Comparison of ENCODE assay signal across 16 mouse cellular contexts in the genomic region with DNA sequence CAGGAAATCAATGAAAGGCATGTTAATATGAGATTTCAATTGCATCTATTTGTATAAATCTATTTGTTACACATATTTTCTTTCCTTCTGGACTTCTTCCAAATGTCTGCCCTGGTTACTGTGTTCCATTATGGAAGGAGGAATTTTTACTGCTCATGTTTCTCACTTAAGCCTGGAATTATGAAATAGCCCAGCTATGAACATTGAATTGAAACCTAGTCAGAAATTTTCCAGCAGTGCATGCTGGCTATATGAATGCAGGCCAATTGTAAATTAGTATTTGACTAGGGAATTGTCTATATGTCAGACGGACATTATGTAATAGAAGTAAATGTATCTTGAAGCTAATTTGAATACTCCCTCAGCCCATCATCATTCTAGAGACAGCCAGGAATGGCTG.
"Had no signal": no experiment of that assay in that cellular context is flagged by ENCODE, and none has a peak within 500 bp of the region (broad histone marks: within the 10 kb centered on the region; RNA-seq: fewer than 3 reads in every experiment).

No protein-coding gene starts in this region.

- H3K9me3 ChIP-seq: neural tube, embryonic 13.5 days; neural tube, embryonic 15.5 days; stomach, embryonic 15.5 days had no signal

- H3K4me3 ChIP-seq: neural tube, embryonic 13.5 days; neural tube, embryonic 15.5 days; stomach, embryonic 15.5 days had no signal

- DNase-seq: retina, postnatal 1 day; right cerebral cortex, adult 18-20 months; right cerebral cortex, postnatal 14 days; right cerebral cortex, postnatal 25 days; right cerebral cortex, postnatal 4 days; spleen, adult 18-20 months; thymus, adult 18-20 months; thymus, adult 2 months; thymus, postnatal 14 days; thymus, postnatal 25 days; thymus, postnatal 36 days; thymus, postnatal 4 days had no signal

- H3K4me2 ChIP-seq: neural tube, embryonic 13.5 days; neural tube, embryonic 15.5 days; stomach, embryonic 15.5 days had no signal

- H3K36me3 ChIP-seq: neural tube, embryonic 13.5 days; neural tube, embryonic 15.5 days; stomach, embryonic 15.5 days had no signal

- H3K27ac ChIP-seq: neural tube, embryonic 13.5 days; neural tube, embryonic 15.5 days; stomach, embryonic 15.5 days; stomach, postnatal 0 days had no signal

- H3K27me3 ChIP-seq: neural tube, embryonic 13.5 days; neural tube, embryonic 15.5 days; stomach, embryonic 15.5 days had no signal

- H3K9ac ChIP-seq: neural tube, embryonic 13.5 days; neural tube, embryonic 15.5 days; stomach, embryonic 15.5 days had no signal

- H3K4me1 ChIP-seq: neural tube, embryonic 13.5 days; neural tube, embryonic 15.5 days; stomach, embryonic 15.5 days had no signal
